Mouse (Mus musculus): ENCODE results near the gene Fndc3b. TPM values are rescaled to one million over a fixed set of nuclear protein-coding genes. Genes with fewer than 3 reads are reported as not detected.
A peak's percentile ranks its signal among the peaks of the same experiment; 100 is the strongest.

The Fndc3b gene
- total RNA-seq, 2 experiments from 2014 or later: 24.0 TPM

DNA sequence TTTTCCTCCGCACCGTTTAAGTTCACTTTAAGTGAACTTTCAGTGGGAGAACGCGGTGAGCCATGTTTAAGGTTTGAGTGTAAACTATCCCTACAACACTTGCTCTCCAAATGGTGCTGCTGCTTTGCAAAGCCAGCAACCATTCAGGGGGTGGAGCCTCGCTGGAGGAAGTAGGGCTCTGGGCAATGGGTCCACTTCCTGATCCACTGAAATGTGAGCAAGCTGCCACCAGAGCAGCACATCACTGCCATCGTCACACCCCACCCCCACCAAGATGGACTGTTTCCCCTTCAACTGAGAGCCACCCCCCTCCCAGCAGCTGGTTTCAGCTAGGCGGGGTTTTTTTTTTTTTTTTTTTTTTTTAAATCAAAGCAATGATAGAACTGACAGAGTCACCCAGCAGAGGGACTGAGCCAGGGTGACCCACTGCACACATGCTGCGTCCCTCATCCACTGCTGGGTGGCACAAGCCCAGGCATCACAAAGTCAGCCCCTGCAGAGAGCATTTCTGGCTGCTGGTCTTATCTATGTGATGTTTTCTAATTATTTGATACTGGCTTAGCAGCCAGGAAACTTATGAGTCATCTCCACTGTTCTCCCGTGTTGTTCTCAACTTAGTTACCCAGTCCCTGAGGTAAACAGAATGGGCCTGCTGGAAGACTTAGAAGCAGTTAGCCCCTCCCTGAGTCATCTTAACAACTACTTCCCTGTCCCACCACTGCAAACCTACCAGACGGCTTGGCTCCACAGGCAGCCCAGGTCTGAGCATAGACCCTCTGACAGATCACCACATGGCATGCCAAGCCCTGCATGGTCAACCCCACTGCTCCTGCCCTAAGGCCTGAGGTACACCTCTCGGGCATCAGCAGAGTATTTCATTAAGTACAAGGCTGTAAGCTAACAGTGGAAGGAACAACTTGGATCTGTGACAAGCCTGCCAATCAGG, 112.4 kb downstream of the Fndc3b start:
- DNase-seq (ENCODE audit: low spot score in 2 of 2): no peak

DNA sequence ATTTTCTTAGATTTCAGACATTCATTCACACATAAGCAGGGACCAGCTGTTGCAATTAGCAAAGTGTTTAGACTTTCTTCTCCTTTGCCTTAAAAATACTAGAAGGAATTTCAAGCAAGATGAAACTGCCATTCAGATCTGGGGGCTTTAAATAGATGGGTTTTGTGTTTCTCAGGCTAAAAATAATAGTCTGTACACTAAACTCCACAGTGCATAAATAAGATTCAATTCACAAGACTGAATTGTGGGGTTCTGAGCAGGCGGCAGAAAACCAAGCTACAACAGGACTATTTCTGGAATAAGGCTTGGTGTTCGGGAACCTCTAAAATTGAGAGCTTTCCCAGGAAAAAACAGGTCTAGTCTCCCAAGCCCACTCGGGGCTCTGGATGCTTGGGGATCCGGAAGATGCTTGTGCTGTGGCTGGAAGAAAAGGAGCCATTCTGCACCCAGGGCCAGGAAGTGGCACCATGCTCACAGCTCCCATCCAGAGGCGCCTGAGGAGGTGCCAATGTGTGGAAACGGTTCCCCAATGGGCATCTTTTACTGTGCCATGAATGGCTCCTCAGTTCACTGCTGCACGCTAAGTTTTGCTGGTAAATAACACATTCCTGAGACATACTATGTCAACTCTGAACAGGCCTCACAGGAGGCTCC, 117.5 kb downstream of the Fndc3b start:
- DNase-seq (ENCODE audit: low spot score in 2 of 2): peak in 1 of 2 experiments; percentile 13

DNA sequence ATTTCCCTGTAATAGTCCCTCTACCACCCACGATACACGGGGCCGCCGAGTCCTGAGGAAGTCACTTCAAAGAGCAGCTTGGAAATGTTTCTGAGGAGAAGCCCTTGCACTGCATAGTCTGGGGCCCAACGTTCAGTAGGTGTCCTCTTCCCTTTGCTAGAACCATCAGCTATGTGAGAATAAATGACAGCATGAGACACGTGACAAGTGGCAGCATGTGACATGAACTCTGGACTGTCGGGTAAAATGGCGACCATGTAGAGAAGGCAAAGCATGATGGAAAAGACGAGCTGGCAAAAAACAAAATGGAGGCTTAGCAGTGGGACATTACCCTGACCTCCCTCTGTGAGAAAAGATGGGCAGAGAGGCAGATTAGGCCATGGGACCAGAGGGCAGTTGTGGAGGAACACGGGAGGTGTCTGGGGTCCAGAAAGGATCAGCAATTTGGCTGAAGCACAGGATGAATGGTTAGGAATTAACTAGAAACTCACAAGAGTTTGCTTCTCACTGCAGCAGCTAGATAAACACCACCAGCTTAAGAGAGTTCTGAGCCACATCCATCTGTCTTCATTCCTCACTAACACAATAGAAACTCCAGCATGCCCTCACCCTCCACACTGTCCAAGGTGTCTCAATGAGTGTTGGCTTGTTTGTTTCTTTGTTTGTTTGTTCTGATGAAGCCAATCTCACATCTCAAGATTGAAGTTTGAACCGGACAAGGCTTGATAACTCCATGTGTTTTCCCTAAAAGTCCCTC, 118.2 kb downstream of the Fndc3b start:
- DNase-seq (ENCODE audit: low spot score in 2 of 2): no peak

DNA sequence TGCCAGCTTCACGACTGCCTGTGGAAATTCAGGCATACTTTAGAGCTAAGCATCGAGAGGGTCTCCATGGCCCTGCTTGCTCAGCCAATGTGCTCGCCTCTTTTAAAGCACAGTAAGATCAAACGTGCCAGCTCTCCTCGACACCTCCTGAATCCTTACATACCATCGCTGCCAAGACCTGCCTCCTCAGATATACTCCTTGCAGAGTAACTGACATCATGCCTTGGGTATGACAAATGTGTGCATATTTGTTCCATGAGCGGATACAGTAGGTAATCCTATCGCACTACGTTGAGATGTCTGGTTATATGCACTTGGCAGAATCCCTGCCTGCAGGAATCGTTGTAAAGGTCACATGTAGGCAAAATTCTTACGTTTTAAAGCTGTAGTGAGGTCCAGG, 120.3 kb downstream of the Fndc3b start:
- no peak for DNase-seq (ENCODE audit: low spot score in 2 of 2)

DNA sequence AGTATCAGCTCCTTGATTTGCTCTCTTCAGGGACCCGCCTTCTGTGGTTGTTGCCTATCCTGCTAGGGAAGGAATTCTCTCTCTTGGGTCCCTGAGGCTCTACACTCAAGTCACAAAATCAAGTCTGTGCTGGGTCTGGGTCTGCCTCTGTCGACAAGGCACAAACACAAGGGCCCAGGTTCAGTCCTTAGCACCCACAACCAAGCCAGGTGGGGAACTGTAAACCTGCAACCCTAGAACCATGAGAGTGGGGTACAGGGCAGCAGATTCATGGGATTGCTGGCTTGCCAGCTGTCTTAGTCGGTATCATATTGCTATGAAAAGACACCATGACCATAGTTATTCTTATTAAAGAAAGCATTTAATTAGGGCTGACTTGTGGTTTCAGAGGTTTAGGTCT, 121.8 kb downstream of the Fndc3b start:
- no peak for DNase-seq (ENCODE audit: low spot score in 2 of 2)

DNA sequence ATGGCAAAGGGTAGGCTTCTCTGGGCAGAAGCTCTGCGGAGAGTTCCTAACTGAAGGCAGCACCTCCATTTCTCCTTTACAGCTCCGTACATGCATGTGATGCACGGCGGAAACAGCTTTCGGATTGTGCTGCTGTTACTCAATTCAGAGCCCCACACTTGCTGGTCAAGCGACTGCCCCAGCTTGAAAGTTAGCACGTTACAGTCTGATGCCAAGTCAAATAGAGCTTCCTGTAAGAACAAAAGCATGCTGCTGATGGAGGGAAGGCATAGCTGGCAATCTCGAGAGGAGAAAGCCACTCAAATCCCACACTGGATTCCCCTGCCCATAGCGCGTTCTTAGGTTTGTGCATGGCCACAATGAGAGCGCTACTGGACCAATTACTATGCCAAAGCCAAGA, 122.5 kb downstream of the Fndc3b start:
- no peak for DNase-seq (ENCODE audit: low spot score in 2 of 2)

DNA sequence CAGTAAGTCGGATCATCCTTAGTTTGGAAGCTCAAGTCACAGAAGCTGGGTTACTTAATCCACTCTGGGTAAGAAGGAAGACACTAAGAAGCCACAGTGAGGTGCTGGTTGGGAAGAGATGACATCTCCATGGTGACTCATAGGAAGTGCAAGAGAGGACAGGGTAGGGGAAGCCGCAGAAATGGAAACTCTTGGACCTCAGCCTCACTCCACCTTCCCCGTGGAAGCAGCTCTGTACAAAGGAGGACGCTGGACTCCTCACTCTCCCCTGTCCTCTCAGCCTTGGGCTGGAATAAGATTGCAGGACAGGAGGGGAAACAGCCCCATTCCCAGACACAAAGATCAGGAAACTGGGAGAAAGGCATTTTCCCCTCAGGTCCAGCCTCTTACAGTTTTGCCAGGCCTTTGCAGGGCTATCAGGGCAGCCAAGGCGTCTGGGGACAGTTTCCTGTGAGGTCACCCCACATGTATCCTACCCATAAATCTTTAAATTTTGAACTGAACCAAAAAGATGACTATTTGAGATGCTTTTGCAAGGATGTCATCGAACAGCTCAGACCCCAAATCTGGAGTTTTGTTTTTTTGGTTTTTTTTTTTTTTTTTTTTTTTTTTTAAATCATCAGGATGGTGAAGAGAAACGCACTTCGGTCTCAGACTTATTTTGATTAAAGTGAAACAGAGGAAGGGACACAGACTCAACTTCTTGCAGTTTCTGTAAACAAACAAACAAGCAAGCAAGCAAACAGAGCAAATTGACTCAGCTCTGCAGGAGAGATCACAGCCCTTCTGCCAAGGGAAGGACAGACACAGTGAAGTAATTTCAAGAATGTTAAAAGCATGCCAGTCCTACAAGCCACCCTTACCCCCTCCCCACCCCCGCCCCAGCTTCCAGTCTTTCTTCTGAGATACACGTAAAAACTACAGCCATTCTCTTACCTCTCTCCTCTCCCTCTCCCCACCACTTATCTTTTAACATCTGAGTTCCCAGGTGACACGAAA, 126.2 kb downstream of the Fndc3b start:
- no peak for DNase-seq (ENCODE audit: low spot score in 2 of 2)

DNA sequence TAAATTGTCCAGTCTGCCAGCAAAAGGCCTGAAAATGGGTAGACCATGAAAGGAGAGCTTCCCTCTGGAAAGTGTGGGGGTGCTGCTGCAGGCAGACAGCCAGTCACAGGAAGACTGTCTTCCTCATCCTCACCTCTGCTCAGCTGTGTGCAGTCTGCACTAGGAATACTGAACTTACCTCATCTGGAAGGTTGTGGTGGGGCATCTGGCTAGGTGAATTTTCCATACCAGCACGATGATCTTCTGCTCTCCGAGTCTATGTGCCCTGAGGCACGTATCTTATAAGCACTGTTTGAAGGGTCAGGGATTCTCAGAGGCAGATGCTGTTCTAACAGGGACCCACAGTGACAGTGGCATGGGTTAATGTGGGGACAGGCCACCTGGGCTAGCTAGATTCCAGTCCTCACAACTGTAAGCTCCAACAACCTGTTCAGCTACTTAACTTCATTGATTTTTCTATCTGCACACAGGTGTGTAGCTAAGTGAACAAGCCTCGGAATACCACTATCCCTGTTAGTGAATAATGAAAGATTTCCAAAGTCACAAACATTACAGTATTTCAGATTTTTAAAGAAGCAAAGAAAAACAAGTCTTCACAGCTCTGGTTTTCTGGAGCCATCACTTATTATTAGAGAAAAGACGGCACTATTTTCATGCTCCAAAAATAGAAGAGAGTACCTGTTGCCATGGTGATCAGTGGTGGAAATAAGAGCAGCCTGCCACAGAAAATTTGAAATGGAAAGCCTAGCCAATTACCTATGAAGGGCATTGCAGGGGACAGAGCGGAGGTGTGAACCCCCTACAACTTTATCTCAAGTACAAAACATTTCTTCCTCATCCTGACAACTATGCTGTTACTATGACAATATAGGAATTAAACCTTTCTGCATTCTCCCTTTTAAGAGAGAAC, 128.9 kb downstream of the Fndc3b start:
- DNase-seq (ENCODE audit: low spot score in 2 of 2): no peak

DNA sequence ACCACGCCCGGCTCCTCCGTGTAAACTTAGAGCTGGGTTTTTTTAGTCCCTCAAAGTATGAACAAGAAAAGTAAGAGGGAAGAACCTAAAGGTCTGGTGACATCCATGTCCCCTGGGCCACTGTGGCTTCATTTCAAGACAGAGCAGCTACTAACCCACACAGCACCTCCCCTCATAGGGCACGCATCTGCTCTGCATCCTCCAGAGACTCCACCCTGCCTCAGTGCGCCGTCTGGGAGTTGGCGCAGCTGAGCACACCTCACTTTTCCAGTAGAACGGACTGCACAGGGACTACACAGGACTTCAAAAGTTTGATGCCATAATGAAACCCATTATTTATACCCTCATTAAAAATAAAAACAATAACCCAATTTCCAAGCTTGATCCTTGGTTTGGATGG, 130.2 kb downstream of the Fndc3b start:
- DNase-seq (ENCODE audit: low spot score in 2 of 2): no peak

DNA sequence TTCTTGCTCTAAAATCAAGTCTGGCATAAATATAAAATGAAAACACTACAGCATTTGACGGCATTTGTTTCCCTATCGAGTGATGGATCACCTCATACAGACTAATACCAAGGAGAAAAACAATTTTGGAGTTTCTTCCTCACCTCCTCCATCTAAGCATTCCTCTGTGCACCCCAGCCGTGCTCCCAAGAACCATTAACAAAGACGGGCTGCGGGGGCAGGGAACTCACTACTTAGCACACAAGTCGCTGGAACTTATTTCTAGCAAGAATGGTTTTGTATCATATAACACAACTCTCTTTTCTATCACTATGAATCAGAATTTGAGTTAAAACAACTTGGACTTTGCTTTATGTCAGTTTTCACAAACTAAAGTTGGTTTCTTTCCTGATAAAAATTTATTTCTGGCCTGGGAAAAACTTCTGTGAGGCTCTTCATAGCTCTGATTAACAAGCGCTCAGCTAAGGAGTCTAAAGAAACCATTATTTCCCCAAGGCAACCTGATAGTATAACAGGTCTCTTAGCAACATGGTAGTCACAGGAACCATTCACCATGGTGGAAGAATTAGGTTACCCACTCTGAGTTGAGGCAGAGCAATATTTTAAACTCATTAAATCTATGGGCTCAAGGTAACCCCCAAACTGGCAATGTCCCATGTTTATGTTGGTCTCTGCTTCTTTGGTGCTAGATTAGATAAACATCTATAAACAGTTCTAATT, 131.1 kb downstream of the Fndc3b start:
- DNase-seq (ENCODE audit: low spot score in 2 of 2): no peak

DNA sequence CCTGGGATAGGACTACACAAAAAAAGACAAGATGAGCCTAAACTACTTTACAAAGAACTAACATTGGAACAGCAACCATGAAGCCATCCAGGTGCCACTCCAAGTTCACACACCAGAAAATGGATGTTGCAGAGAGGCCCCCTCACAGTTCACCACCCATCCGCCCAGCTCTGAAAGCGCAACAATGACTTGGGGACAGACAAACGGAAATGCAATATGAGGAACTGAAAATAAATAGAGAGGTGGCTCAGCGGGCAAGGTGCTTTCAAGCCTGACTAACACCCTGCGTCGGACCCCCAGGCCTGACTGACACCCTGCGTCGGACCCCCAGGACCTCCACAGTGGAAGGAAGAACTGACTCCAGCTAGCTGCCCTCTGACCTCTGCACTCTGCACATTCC, 131.9 kb downstream of the Fndc3b start:
- DNase-seq (ENCODE audit: low spot score in 2 of 2): no peak

DNA sequence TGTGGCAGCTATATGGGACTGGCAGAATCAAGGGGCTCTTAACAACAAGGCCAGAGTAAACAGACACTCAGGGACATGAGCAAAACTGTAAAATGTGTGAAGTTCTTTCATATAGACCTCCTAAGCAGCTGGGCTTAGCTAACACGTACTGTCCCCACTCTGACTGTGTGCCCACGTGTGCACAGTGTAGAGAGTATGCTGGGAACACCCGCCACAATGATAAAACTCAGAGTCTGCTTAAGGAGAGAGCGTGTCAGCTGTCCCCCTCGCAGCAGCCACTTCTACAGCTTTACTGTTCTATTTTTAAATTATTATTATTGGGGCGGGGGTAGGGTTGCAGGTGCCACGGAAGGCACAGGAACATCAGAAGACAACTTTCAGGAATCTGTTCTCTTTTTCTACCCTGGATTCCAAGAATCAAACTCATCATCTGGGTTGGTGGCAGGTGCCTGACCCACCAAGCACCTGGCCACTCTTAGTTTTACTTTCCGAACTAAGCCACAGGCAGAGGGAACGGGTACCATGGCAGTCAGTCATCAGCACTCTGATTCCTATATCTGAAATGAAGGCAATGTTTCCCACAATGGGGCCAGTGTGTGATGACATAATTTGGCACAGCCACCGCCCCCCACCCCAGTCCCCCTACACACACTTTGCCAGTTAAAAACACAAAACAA, 133.6 kb downstream of the Fndc3b start:
- DNase-seq (ENCODE audit: low spot score in 2 of 2): no peak

DNA sequence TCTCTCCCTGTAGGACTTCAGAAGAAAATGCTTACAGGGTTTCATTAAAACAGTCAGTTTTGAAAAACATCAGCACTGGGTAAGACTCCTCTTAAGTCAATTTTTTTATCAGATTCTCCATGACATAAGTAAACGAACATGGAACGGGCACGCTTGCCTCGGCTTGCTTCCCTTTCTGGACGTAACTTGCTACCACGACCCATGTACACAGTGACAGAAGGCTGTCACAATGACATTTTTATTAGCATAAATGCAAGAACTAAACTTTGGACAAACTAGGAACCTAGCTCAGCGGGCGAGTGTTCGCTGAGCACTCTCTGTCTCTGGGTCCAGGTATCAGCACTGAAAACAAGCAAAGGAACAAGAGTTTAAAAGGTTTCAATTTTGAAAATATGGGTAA, 136.9 kb downstream of the Fndc3b start:
- DNase-seq (ENCODE audit: low spot score in 2 of 2): no peak

DNA sequence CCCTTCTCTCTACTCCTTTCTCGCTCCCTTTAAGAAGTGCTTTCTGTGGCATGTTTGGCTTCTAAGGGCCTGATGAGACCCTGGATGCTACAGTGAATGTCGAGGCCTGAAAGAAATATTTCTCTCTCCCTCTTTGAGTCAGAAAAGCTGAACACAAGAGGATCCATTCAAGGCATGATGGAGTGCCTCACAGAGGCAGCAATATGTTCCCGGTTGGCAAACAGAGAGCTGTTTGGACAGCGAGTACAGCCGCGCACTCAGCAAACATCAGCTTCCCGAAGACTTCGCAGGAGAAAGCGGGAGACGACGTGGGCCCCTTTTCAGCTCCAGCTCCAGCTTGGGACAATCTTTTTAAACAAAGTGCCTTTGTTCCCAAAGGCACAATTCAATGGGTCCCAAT, 137.6 kb downstream of the Fndc3b start:
- DNase-seq (ENCODE audit: low spot score in 2 of 2): no peak

DNA sequence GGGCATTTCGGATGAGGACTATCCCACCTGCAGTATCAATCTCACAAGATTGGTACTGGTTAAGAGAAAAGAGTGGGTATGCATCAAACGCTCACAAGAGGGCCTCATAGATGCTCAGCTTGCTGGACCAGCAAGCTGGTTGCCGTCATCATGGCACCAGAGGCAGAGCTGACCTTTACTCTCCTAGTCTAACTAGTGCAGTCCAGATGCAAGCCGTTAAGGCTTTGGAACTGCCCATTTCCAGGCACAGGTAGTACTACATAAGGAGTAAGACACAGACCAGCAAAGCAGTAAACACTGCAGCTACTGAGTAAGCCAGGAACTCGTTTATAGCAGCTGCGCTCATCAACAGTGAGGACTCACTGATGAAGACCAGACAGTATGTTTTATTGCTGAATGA, 138.8 kb downstream of the Fndc3b start:
- DNase-seq (ENCODE audit: low spot score in 2 of 2): no peak

DNA sequence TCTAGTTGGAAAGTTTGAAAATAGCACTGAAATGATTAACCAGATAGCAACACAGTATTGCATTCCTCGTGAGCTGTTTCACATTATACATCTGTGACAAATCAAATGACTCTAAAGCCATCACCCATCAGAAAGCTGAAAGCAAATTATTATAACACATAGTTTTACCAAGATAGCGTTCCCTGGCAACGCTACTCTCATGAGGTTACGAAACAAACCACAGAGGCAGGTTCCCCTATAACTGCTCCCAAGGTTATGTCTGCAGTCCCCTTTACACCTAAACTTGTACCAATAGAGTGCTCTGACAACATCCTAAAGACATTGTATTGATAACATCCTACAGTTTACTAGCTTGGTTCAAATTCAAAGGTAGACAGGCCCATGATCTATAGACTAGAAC, 145.8 kb downstream of the Fndc3b start:
- DNase-seq (ENCODE audit: low spot score in 2 of 2): no peak

DNA sequence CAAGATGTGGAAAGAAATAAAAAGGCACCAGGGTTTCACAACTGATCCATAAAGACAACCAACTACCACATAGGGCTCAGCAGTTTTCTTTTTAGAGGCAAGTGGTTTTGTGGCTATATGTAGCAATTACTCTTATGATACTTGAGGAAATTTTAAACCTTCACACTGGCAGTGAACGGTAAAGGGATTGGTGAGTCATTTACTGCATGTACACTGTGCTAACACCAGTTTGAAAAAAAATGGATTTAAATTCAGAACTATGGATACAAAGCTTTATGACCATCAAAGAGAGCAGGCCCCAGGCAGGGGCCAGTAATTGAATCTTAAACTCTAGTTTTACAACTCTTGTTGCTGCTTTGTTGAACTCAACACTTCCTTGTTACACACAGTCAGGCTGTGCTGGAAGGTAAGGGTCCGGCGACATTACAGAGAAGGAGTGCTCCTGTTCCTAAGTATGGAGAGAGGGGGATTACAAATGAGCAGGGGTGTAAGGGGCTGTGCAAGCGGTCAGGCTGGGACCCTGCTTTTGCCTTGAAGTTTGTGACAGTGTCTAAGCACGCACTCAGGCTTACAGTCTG, 148.0 kb downstream of the Fndc3b start:
- no peak for DNase-seq (ENCODE audit: low spot score in 2 of 2)

DNA sequence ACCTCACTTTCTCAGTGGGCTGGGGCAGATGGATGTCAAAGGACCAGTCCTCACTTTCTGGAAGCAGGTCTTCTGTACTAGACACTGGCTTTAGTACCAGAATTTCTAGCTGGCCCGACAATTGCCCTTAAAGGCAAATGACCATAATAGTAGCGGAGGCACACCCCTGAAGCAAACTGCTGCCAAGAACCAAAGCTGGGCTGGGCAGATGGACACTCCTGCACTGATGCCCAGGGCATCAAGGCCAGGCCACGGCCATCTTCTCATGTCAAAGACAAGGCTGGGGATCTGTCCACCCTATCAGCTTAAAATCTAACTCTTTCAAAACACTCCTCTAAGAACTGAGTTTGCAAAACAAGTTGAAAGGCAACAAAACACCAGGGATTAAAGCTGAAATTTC, 148.6 kb downstream of the Fndc3b start:
- DNase-seq (ENCODE audit: low spot score in 2 of 2): no peak

All from left cerebral cortex, adult 18-20 months (tissue).